Mouse (Mus musculus): ENCODE results near the gene Thap2.

The Thap2 gene

DNA sequence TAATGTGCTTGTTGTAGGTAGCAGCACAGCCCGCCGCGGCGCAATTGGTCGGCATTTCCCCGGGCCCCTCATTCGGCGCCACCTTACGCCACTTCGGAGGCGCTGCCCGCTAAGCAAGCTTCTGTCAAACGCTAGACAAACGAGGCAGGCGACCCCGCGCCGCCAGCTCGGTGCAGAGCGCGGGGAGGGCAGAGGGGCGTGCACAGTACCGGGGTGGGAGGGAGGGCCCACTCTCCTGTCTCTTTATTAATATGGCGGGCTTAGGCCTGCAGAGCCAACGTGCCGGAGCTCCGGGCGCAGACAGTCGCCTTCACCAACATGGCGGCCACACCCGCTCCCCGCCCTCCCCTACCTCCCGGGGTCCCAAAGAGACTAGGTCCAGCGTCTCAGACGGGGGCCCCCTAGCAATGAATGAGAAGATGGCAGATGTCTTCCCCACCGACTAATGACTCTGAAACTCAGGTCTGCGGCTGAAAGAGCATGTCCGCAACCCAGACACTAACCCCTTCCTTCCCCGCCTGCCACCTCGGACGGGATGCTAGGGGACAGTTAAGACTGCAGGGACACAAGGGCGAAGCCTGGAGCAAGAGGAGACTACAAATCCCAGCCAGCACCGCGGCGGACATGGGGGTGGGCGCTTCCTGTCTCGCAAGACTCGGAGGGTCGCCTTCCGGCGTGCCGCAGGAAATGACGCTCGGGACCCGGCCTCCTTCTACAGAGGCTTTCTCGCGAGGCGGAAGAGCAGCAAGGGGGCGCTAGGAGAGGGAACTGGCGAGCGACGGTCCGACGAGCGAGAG, at the start of gene Thap2, which contains the start of gene Zfc3h1:
Thap2 (minus strand) TSS at position 223 of the 797 bp plus-strand sequence.
Zfc3h1 (plus strand) TSS at position 739 of the 797 bp plus-strand sequence.
- peak; percentile 97 for DNase-seq

DNA sequence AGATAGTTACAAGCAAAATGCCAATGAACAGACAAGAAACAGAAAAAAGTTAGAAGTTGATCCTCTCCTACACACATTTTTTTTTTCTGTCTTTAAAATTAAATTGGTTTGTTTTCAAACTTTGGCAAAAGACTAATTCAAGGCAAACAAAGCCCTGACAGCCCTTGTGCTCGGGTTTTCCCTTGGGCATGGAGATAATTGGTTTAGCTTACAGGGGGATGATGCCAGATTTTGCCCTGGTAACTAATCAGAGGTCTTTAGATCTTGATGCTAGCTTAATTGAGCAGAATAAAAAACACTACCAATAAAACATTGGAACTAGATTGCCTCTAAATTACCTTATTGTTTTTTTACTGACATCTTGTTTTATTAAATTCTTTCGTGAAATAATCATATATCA, 41.1 kb upstream of the Thap2 start:
- DNase-seq = no peak

DNA sequence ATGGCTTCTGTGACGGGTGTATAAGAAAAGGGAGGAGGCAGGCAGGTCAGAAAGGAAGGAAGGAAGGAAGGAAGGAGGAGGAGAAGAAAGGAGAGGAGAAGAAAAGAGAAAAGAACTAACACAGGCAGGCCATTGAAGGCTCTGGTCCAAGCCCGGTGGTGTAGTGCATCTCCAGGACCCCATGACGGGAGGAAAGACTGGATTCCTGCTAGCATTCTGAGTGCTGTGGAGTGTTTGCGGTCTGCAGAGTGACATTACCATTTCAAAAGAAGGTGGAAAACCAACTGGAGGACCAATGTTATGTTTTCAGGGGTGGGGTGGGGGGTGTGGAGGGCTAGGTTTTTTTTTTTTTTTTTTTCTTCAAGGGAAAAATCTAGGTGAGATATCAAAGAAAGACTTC, 37.7 kb upstream of the Thap2 start:
- DNase-seq = no peak

- DNase-seq = no peak
These were observed 29.8 kb upstream of the Thap2 start for GRCm38 (mm10) chr10:115414056-115414455.

DNA sequence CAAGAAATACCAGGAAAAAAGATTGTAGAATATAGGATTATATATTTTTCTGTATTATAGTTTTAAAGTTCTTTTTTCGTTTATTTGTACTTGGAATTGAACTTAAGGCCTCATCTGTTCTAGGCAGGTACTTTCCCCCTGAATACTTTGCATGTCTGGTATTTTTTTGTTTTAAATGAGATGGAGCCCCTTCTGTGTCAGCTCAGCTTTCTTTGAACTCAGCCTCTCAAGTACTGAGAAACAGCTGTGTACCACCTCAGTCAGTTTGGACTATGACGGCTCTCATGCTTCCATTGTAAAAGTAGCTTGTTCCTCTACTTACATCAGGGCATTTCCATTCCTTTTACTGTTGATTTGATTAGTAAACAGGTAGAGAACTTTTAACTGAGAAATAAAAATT, 29.3 kb upstream of the Thap2 start:
- DNase-seq = no peak

- DNase-seq = peak; percentile 21
These were observed 22.1 kb upstream of the Thap2 start for GRCm38 (mm10) chr10:115406393-115406792.

GRCm38 (mm10) chr10:115391896-115392295, 7.7 kb upstream of the Thap2 start:
- DNase-seq = no peak

GRCm38 (mm10) chr10:115391076-115391475, 6.8 kb upstream of the Thap2 start:
- no peak for DNase-seq

DNA sequence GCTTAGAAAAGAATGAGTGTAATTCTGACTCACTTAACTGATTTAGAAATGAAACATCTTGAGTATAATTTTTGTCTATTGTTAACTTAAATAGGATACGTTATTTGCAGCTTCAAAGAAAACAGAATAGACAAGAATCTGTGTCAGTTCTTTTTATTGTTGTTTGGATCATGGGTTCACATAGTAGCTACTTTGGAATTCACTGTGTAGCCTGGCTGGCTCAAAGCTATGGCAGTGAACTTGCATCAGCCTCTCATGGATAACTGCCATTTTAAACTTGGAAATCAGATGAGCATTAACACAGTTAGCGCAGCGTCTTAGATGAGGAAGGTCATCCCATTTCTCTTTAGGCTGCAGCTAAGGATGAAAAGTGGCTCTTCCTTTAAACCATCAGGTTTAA, 3.6 kb upstream of the Thap2 start:
- DNase-seq = no peak

GRCm38 (mm10) chr10:115385018-115386002, 1.1 kb upstream of the Thap2 start:
- DNase-seq = peak; percentile 62

DNA sequence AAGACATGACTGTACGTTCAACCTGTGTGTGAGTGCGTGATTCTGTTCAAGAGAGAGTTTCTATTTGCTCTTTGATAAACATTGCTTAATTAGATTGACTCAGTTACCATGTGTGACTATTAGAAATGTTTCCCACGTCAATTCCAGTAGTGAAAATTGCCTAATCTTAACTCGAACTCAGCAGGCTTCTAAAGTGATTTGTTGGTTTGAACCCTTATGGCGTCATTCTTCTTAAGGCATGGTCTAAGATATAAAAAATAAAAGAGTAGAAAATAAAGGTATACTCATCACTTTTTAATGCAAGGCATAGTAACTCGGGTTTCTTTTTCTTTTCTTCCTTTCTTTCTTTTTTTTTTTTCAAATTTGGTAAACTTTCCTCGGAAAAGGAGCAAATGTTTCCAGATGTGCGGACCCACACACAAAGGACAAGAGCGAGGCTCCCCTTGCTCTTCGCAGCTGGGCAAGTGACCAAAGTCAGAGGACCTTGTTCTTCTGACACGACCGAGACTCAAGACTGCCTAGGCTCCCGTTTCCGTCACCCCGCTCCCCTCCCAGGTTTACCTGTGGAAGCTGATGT, 511 bp downstream of the Thap2 start:
- DNase-seq = no peak

GRCm38 (mm10) chr10:115382846-115383643, 1.2 kb downstream of the Thap2 start:
- no peak for DNase-seq

GRCm38 (mm10) chr10:115381506-115382084, 2.6 kb downstream of the Thap2 start:
- no peak for DNase-seq

DNA sequence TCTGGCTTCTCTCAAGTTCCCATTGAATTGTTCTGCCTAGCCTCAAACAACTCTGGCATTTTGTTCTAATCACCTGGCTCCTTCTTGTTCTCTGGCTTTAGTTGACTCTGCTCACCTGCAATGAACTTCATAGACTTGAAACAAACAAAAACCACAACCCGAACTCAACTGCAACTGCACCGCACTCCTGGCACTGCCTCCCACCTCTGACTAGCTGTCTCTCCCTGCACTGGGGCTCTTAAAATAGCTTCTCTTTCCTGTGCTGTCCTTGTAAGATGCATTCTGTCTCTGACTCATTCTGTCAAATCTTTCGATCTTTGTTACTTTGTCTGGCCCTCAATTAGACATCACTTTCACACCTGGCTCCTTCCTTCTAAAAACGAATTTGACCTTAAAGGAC, 21.1 kb downstream of the Thap2 start:
- DNase-seq = no peak

DNA sequence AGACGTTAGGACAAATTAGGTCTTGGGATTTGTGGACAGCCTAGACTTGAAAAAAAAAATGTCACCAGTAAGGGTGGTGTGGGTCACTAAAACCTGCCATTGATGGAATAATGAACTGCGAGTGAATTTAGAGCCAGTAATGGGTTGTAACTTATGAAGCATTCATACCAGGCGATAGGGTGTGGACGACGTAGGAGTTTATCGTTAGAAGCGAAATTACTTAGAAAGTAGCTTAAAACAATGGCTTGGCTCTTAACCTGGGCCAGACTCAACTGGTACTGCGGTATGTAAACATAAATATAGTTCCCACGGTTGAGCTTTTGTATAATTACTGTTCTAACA, 21.6 kb downstream of the Thap2 start:
- DNase-seq = no peak

- DNase-seq = peak; percentile 97
These were observed 22.2 kb downstream of the Thap2 start, which contains the start of gene Tmem19 for GRCm38 (mm10) chr10:115361840-115362622. Gene Tmem19, minus strand, starts transcription at chr10:115362501.

GRCm38 (mm10) chr10:115359066-115359465, 25.2 kb downstream of the Thap2 start:
- no peak for DNase-seq

DNA sequence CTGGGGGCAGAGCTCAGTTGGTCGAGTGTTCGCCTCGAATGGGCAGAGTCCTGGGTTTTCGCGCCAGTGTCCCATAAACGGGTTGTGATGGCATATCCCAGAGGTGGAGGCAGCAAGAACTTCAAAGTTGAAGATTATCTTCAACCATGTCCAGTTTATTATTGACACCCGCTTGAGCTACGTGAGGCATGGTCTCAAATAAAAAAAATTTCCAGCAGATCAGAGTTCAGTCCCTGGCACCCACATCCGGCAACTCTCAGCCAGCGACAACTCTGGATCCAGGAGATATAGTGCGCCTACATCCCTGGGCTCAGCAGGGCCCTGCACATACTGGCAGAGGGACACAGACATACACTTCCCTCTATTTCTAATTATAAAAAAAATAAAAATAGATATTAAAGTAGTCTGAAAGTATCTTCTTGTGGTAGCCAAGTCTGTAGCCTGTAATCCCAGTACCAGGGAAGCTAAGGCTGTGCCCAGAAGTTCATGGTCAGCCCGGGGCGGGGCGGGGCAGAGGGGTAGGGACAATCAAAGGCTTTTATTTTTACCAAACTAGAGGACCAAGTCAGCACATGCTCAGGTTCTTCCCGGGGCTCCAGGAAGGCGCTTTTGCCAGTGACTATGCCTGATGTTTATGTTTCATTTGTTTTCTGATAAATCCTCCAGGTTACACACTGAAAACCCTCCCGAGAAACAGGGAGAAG, 25.9 kb downstream of the Thap2 start:
- DNase-seq = no peak

- no peak for DNase-seq
These were observed 28.1 kb downstream of the Thap2 start for GRCm38 (mm10) chr10:115356106-115356505.

GRCm38 (mm10) chr10:115355016-115355415, 29.2 kb downstream of the Thap2 start:
- DNase-seq = no peak

DNA sequence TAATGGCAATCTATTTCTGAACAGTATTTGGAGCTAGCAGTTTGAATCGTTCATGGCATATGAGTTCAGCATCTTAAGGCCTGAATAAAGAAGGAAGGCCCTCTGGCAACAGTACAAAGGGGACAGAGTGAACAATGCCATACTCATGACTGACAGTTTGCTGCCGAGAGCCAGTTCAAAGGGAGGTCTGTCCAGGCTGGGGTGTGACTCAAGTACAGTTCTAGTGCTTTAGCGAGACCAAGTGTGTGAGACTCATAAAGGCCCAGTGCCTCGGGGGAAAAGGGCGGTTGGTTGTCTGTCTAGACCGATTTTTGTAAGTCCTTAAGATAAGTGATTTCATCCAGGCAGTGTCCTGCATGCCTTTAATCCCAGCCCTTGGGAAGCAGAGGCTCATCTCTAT, 29.7 kb downstream of the Thap2 start:
- no peak for DNase-seq
